Mouse (Mus musculus): ENCODE data around the gene Myrfl.
A peak's percentile ranks its signal among the peaks of the same experiment; 100 is the strongest.

The Myrfl gene

GRCm38 (mm10) chr10:116813150-116813549 is 83.6 kb downstream of the Myrfl start:
- DNase-seq, result no peak

DNA sequence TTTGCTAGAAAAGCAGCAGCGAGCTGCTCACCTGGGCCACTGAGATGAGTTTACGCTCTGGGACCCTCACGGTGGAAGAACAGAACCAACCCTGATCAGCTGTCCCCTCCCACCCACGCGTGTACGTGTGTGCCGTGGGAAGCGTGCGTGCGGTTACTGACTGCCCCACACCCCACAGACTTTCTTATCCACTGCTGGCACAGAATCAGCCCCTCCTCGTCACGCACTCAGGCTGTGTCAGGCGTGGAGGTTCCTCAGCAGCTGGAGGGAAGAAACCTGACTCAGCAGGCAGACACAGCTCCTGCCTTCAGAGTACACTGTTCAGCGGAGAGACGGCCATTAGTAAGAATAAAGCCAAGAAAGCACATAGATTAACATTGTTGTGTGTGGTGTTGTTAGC is 86.0 kb downstream of the Myrfl start:
- DNase-seq, result no peak

GRCm38 (mm10) chr10:116809383-116809782 is 87.3 kb downstream of the Myrfl start:
- no peak for DNase-seq

- DNase-seq, result no peak
Measured at GRCm38 (mm10) chr10:116808556-116809353, 88.0 kb downstream of the Myrfl start.

DNA sequence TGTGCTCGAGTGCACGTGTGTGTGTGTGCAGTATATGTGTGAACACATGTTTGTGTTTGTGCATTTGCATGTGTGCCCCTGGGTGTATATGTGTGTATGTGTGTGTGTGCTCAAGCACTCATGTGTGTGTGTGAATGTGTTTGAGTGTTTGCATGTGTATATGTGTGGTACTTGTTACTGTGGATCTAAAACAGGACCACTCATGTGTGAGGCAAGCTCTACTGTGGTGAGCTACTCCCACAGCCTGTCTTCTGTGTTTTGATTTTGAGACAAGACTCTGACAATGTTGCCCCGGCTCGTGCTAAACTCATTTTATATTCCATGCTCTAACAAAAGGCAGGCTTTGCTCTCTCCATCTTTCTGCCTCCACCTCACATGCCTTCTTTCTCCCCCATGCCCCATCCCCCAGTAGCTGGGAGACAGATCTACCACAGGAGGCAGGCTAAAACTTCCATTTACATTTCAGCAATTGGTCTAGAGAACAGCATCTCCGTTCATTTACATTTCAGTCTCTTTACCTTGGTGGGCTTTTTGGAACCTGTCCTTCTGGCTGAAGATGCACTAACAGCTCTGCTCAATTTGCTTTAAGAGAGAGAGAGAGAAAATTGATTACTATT is 94.4 kb downstream of the Myrfl start:
- DNase-seq, result no peak

- DNase-seq, result no peak
Measured at GRCm38 (mm10) chr10:116801281-116801680, 95.4 kb downstream of the Myrfl start.

GRCm38 (mm10) chr10:116796066-116796465 is 100.7 kb downstream of the Myrfl start:
- no peak for DNase-seq

GRCm38 (mm10) chr10:116789096-116789495 is 107.6 kb downstream of the Myrfl start:
- no peak for DNase-seq

GRCm38 (mm10) chr10:116788431-116788830 is 108.3 kb downstream of the Myrfl start:
- DNase-seq, result no peak

- DNase-seq, result no peak
Measured at GRCm38 (mm10) chr10:116784098-116784497, 112.6 kb downstream of the Myrfl start.

GRCm38 (mm10) chr10:116783020-116783419 is 113.7 kb downstream of the Myrfl start:
- no peak for DNase-seq

DNA sequence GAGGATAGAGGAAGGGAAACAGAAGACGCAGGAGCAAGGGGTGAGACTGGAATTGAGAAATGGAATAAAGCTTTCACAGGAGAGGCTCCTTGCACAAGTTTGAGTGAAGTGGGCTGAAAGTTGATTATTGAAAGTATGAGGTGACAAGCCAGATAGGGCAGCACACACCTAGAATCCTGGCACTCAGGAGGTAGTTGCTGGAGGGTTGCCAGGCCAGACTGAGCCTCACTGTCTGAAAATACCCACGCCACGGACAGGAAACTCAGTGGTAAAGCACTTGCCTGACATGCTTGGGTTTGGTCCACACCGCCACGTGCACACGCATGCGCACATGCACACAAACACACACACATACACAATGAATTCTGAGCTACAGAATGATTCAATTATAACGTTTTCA is 118.8 kb downstream of the Myrfl start:
- DNase-seq, result no peak

DNA sequence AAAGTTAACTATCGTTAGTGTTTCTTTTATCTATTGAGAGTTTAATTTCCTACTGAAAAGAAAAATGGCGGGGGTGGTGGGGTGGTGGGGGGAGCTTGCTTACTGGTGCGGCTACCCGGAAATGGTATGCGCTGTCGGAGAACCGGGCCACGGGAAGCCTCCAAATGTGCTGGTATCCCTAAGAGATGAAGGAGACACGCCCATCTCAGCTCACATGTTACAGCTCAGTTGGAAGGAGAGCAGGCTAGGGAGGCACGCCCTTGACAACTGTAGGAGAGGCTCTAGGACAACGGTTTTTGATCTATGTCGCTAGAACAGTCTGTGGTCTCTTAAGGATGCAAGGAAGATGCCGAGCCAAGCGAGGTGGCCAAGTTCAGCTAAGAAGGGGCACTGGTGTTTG is 119.9 kb downstream of the Myrfl start:
- DNase-seq, result no peak

- peak; percentile 54 for DNase-seq
Measured at GRCm38 (mm10) chr10:116773846-116774750, 122.6 kb downstream of the Myrfl start.

DNA sequence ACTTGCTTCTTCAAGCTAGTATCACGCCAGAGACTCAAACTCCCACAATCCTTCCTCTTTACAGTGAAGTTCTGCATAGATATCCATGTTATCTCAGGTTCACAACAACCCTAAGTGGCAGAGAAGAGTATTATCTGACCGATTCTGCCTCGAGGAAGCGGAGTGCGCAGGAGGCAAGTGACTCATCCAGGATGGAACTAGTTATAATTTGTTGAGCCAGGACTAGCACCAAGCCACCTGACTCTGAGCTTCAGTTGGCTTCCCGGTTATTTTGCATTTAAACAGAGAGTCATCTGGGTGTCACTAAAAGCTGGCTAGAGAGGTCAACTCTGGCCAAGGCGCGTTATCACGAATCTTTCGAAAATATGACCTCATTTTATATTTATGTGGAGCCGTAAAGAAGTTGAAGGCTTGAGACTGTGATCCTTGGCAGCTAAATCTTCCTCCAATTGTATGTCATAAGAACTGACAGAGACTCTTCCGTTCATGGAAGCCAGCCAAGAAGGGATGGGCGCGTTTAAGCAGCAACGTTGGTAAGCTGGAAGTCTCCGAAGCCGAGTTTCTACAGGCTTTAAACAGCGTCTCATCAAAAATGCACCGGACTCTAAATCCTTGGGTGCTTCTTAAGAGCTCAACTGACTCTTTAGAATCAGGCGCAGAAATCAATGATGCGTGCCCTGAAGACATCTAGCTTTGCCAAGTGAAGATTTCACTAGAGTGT is 125.3 kb downstream of the Myrfl start:
- DNase-seq, result no peak

DNA sequence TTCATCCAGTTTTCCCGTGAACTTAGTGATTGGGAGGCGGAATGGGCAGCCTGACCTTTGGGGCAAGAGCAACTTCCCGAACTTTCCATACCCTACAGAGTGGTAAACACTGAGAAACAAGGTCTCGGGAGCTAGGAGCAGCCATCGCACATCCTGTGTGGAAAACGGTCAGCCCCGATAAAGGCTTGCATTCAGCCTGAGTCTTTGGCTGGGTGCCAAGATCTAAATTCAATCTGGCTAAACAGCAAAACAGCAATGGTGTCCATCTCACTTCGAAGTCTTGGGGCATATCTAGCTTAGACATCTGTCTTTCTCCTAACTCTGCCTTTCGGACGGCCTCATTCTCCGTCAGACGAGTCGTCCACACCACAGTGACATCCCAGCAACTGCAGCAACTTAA is 128.1 kb downstream of the Myrfl start:
- no peak for DNase-seq

DNA sequence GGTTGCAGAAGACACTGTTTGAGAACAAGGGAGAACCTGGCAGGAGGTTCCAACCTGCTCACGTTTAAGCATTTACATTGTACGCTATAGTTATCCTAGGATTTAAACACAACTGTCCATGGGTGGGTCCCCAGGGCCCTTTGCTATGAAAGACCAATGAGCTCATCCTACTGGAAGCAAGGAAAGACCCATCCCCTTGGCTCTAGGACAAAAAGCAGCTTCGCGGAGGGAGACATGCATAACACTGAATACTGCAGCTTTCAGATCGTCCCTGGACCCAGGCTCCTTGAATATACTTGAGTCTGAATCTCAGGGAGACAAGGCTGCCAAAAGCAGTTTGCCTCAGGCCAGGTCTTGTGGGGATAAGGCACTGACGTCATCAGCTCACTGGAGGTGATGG is 130.2 kb downstream of the Myrfl start:
- DNase-seq, result no peak

DNA sequence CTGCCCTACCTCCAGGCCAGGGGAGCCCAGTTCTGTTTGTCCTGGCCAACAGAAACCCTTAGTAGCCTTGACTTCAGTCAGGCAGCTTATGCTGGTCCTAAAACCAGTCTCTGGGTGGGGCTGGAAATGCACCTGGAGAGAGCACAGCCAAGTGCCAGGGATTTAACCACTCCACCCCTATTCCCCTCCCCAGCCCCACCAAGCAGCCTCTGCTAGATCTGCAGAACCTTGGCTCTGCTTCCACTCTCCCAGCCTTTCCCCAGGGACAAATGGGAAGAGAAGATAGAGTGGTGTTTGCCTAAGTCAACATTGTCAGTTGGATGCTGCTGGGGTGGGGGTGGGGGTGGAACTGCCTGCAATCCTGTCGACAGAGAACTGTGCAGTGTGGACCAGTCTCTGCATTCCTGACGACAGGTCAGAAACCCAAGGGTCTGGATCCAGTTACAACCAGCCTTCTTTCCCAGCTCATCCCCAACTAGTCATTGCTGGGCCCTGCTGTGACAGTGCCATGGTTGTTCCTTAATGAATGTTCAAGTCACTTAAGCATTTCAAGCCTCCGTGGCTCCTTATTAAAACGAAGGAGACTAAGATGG is 135.1 kb downstream of the Myrfl start:
- DNase-seq, result no peak

DNA sequence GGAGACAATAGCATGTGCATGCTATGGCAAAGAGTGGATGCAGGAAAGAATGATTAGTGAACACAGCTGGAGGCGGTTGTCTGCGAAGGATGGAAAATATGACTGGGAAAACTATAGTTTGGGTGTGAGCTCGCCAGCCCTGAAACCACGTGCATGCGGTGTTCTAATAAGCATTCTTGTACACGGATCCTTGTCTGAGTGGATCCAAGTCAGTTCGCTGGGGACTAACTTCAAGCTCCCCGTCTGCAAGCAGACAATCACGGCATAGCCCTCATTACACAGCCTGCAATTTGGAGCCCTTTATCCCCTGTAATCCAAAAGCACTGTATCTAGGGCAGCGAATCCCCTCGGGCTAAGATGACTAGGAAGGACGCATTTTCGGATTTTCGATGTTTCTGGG is 136.2 kb downstream of the Myrfl start:
- DNase-seq, result no peak

DNA sequence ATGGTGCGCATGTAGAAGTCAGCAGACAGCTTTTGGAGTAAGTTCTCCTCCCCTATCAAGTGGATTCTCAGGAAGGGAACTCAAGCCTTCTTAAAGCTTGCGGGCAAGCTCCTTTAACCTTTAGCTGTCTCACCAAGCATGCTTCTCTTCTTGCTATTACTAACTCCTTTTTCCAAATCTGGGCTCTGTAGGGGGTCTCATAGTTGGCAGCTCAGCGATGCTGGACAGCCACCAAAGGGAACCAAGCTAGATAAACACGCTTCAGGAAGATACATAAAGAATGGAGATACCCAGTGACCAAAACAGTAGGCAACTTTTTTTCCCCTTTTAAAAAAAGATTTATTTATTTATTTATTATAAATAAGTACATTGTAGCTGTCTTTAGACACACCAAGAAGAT is 136.9 kb downstream of the Myrfl start:
- DNase-seq, result no peak

DNA sequence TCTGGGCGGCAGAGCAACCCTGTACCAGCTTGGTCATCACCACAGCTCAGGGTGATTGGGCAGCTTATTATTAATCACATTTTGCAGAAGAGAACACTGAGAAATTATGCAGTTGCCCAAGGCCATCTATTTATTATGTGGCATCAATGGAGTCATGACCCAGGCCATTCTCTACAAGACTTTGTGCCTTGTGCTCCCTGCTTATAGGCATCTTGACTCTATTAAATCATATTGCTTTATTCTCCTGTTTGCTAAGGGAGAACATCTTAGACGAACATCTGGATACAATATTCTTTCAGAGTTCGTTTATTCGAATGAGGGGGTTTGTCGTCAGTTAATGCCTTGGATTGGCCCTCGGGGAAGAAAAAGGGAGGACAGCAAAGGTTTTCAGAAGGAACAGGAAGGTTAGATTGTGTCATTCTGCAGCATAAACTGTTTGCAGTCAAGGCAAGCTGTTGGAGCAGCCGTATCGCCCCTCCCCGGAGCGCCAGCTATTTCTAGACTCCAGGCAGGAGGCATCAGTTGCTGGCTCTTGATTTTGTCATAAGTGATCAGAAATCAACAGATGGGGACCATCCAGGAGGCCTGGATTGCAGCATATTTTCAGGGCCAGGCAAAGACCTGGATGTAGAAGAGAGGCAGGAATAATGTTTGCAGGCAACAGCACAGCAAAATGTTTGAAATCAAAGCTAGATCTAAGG is 140.7 kb downstream of the Myrfl start:
- DNase-seq, result peak; percentile 85

DNA sequence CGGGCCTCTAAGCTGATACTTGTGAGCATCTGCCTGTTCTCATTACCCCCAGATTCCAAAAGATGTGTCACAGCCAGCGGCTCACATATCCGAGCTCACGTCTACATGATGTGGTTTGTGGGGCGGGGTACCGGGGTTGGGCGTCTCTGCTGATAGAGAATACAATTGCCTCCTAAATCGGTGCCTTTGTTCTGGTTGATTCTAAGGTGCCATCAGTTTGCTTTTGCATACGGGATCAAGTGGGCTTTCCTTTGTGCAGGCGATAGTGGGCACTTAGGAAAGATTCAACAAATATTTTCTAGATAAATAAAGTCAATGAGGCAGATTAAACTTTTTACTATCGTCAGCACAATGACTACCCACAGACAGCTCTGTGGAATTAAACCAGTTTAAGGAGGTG is 141.8 kb downstream of the Myrfl start:
- DNase-seq, result no peak
